Mouse (Mus musculus) cerebellum, adult 2 months (tissue): ENCODE results near the gene Nudt2. TPM values are rescaled to one million over a fixed set of nuclear protein-coding genes. Genes with fewer than 3 reads are reported as not detected.

Experiments used
- DNase-seq, 2 experiments: peaks; one replicate each; pipeline ENCODE4 v3.0.0; 2021
- H3K27ac ChIP-seq: fragments of 200-500 bp; 2 replicates; pipeline ENCODE4 v1.5.1; 2012; ENCODE audit warnings: low read length, control low read depth, inconsistent platforms; ENCODE audit not compliant: insufficient read depth
- H3K27me3 ChIP-seq: fragments of 200-500 bp; 2 replicates; pipeline ENCODE4 v1.6.1; 2012; ENCODE audit warnings: inconsistent platforms, mild to moderate bottlenecking, low read length, moderate library complexity; ENCODE audit not compliant: control insufficient read depth, insufficient read depth
- H3K4me1 ChIP-seq: fragments of 200-500 bp; 2 replicates; pipeline ENCODE4 v1.6.1; 2011; ENCODE audit warnings: low read length; ENCODE audit not compliant: control insufficient read depth, insufficient read depth
- H3K4me3 ChIP-seq: fragments of 200-500 bp; replicated peaks from 2 replicates; pipeline ENCODE3; 2011; ENCODE audit warnings: mild to moderate bottlenecking, low read depth, low read length, control low read depth; ENCODE audit not compliant: insufficient read depth
- CTCF ChIP-seq: fragments of 200-500 bp; IDR thresholded peaks from 2 replicates; pipeline ENCODE4 v1.5.1; 2011; ENCODE audit warnings: low read depth, mild to moderate bottlenecking, control low read depth, low read length, moderate library complexity, borderline replicate concordance; ENCODE audit not compliant: insufficient read depth
- POLR2A ChIP-seq: fragments of 200-500 bp; IDR thresholded peaks from 2 replicates; pipeline ENCODE4 v1.6.1; 2011; ENCODE audit warnings: low read length, control low read depth, borderline replicate concordance; ENCODE audit not compliant: insufficient read depth
- WGBS: fragments of 180-500 bp; shearing (Covaris S2); methylation state at CpG from one replicate; pipeline ENCODE4 v1.1.7; 2018; 5-methylcytosine and 5-hydroxymethylcytosine counted together
- polyA plus RNA-seq: library from polyadenylated mRNA; depleted of rRNA; stranded (reverse); fragments of >200 nt; gene quantifications from 2 replicates; pipeline ENCODE4 v1.2.3, GENCODE M21; 2012

Nudt2 gene
- polyA plus RNA-seq, 1 experiment, result 47.9 TPM

- DNase-seq, result no peak
- no peaks in the 10 kb centered on the region for H3K27me3 ChIP-seq
- TF ChIP-seq CTCF (no peak), POLR2A (no peak)
- H3K4me1 ChIP-seq, result no peaks in the 10 kb centered on the region
- H3K27ac ChIP-seq, result no peak overlapping the region
- 88% methylated on average over 5 of the region's 5 CpGs for WGBS
- H3K4me3 ChIP-seq, result no peak overlapping the region
Measured at GRCm38 (mm10) chr4:41497046-41497445, 32.1 kb downstream of the Nudt2 start.

GRCm38 (mm10) chr4:41497579-41497978, 32.6 kb downstream of the Nudt2 start:
- TF ChIP-seq CTCF (no peak), POLR2A (no peak)
- Histone ChIP-seq H3K27me3 (no peaks in the 10 kb centered on the region), H3K4me1 (no peaks in the 10 kb centered on the region), H3K4me3 (peak overlapping the region; percentile 20), H3K27ac (no peak overlapping the region)
- DNase-seq, result no peak
- WGBS, result 16% methylated on average over 34 of the region's 34 CpGs

- 35% methylated on average over 72 of the region's 72 CpGs for WGBS
- Histone ChIP-seq H3K27me3 (no peaks in the 10 kb centered on the region), H3K4me1 (no peaks in the 10 kb centered on the region), H3K4me3 (peak overlapping the region; percentile 20), H3K27ac (no peak overlapping the region)
- no peak for TF ChIP-seq POLR2A
- TF ChIP-seq CTCF, result no peak
- no peak for DNase-seq
Measured at GRCm38 (mm10) chr4:41497995-41498845, 33.3 kb downstream of the Nudt2 start.

- Histone ChIP-seq H3K4me3 (peak overlapping the region; percentile 28), H3K27me3 (no peaks in the 10 kb centered on the region), H3K27ac (no peak overlapping the region), H3K4me1 (no peaks in the 10 kb centered on the region)
- 32% methylated on average over 43 of the region's 43 CpGs for WGBS
- TF ChIP-seq POLR2A (no peak), CTCF (no peak)
- no peak for DNase-seq
Measured at GRCm38 (mm10) chr4:41498921-41499391, 34.0 kb downstream of the Nudt2 start.

GRCm38 (mm10) chr4:41499619-41500018, 34.7 kb downstream of the Nudt2 start:
- no peaks in the 10 kb centered on the region for H3K4me1 ChIP-seq
- no peak for TF ChIP-seq POLR2A
- no peak for TF ChIP-seq CTCF
- no peaks in the 10 kb centered on the region for H3K27me3 ChIP-seq
- DNase-seq, result peak in 1 of 2 experiments; percentile 29
- no peak overlapping the region for H3K4me3 ChIP-seq
- WGBS, result 64% methylated on average over 8 of the region's 8 CpGs
- no peak overlapping the region for H3K27ac ChIP-seq

- no peak overlapping the region for H3K4me3 ChIP-seq
- no peak for DNase-seq
- H3K27me3 ChIP-seq, result no peaks in the 10 kb centered on the region
- WGBS, result 66% methylated on average over 4 of the region's 4 CpGs
- TF ChIP-seq POLR2A (no peak), CTCF (no peak)
- no peaks in the 10 kb centered on the region for H3K4me1 ChIP-seq
- H3K27ac ChIP-seq, result no peak overlapping the region
Measured at GRCm38 (mm10) chr4:41500787-41501186, 35.8 kb downstream of the Nudt2 start.

- 33% methylated on average over 20 of the region's 20 CpGs for WGBS
- H3K4me1 ChIP-seq, result peaks cover 3% of the 10 kb centered on the region; the same call in 1 of the 2 replicates
- H3K4me3 ChIP-seq, result peak overlapping the region; percentile 58
- H3K27me3 ChIP-seq, result no peaks in the 10 kb centered on the region
- TF ChIP-seq POLR2A (no peak), CTCF (no peak)
- no peak overlapping the region for H3K27ac ChIP-seq
- no peak for DNase-seq
Measured at GRCm38 (mm10) chr4:41502171-41502940, 37.4 kb downstream of the Nudt2 start.

GRCm38 (mm10) chr4:41502986-41503412, 38.0 kb downstream of the Nudt2 start, which contains the start of gene AI464131:
TSS of gene AI464131 (minus strand) at chr4:41503076.
- WGBS, result 5% methylated on average over 18 of the region's 18 CpGs
- TF ChIP-seq CTCF, result no peak
- TF ChIP-seq POLR2A, result 0 out of 2 replicates have a peak, but pooled peaks have one; percentile 22
- Histone ChIP-seq H3K4me3 (peak within 1 kb of the TSS; percentile 58), H3K27me3 (no peaks in the 10 kb centered on the region), H3K27ac (no peak within 1 kb of the TSS), H3K4me1 (peaks cover 3% of the 10 kb centered on the region; the same call in 1 of the 2 replicates)
- DNase-seq, result peak; percentile 93 to 96
